Mouse (Mus musculus) c-Kit-positive CD71-positive TER-119-negative erythroid progenitor cells, embryonic 14.5 days (primary cell): Measurements from ENCODE around the gene Pex14.

Source experiments
- DNase-seq: peaks from one replicate; pipeline ENCODE4 v3.0.0-alpha.2; 2013; ENCODE audit warnings: low read depth

Gene Pex14

GRCm38 (mm10) chr4:149099369-149100017 is at the start of gene Pex14:
Gene Pex14, minus strand, starts transcription at chr4:149099876.
- DNase-seq = peak; percentile 88

GRCm38 (mm10) chr4:149149196-149149595 is 49.5 kb upstream of the Pex14 start:
- DNase-seq = no peak

GRCm38 (mm10) chr4:149148084-149148483 is 48.4 kb upstream of the Pex14 start:
- DNase-seq = no peak

- DNase-seq = no peak
Observed at GRCm38 (mm10) chr4:149147528-149147927, 47.9 kb upstream of the Pex14 start.

GRCm38 (mm10) chr4:149145151-149145550 is 45.5 kb upstream of the Pex14 start:
- no peak for DNase-seq

- peak; percentile 58 for DNase-seq
Observed at GRCm38 (mm10) chr4:149144459-149144858, 44.8 kb upstream of the Pex14 start.

GRCm38 (mm10) chr4:149143594-149143993 is 43.9 kb upstream of the Pex14 start:
- no peak for DNase-seq

- no peak for DNase-seq
Observed at GRCm38 (mm10) chr4:149138515-149138914, 38.8 kb upstream of the Pex14 start.

- DNase-seq = peak; percentile 72
Observed at GRCm38 (mm10) chr4:149136982-149137770, 37.5 kb upstream of the Pex14 start, which contains the start of gene Cenps. Gene Cenps, minus strand, starts transcription at chr4:149137629.

GRCm38 (mm10) chr4:149136116-149136850 is 36.6 kb upstream of the Pex14 start:
- DNase-seq = no peak

- DNase-seq = no peak
Observed at GRCm38 (mm10) chr4:149133395-149133794, 33.7 kb upstream of the Pex14 start.

GRCm38 (mm10) chr4:149131789-149132565 is 32.3 kb upstream of the Pex14 start:
- no peak for DNase-seq

GRCm38 (mm10) chr4:149131021-149131752 is 31.5 kb upstream of the Pex14 start:
- DNase-seq = no peak

GRCm38 (mm10) chr4:149128467-149128866 is 28.8 kb upstream of the Pex14 start:
- DNase-seq = no peak

- DNase-seq = no peak
Observed at GRCm38 (mm10) chr4:149126663-149127062, 27.0 kb upstream of the Pex14 start, which contains the start of gene Cort. Gene Cort, minus strand, starts transcription at chr4:149126763.

- no peak for DNase-seq
Observed at GRCm38 (mm10) chr4:149126115-149126509, 26.4 kb upstream of the Pex14 start.

- no peak for DNase-seq
Observed at GRCm38 (mm10) chr4:149125341-149126114, 25.9 kb upstream of the Pex14 start.

GRCm38 (mm10) chr4:149123432-149123831 is 23.8 kb upstream of the Pex14 start:
- DNase-seq = no peak

- peak; percentile 22 for DNase-seq
Observed at GRCm38 (mm10) chr4:149119978-149120562, 20.4 kb upstream of the Pex14 start.
